Mouse (Mus musculus): ENCODE results near the gene Mybbp1a.

GRCm38 (mm10) chr11:72434963-72435693, 6.0 kb upstream of the Mybbp1a start, which contains the start of gene Ggt6:
- TF ChIP-seq CTCF (IDR thresholded peaks at IDR 0.05; ENCODE audit: control insufficient read depth, insufficient read depth, low read length), result no peak
- no peak for TF ChIP-seq POLR2A (IDR thresholded peaks at IDR 0.05; ENCODE audit: borderline replicate concordance, control insufficient read depth, low read depth, low read length)

Data from bone marrow, adult 2 months (tissue).